Mouse (Mus musculus) CH12.LX (cell line): ENCODE measurements around the gene C2cd4a. TPM values are rescaled to one million over a fixed set of nuclear protein-coding genes. Genes with fewer than 3 reads are reported as not detected.
A peak's percentile ranks its signal among the peaks of the same experiment; 100 is the strongest.

Source experiments
- DNase-seq: peaks from one replicate; pipeline ENCODE4 v3.0.0-alpha.2; 2013; ENCODE audit errors: extremely low read depth
- H3K27ac ChIP-seq: 2 replicates; pipeline ENCODE4 v1.5.1; 2012; ENCODE audit warnings: low read depth, mild to moderate bottlenecking, control low read depth, moderate library complexity; ENCODE audit not compliant: insufficient read depth
- H3K27me3 ChIP-seq: replicated peaks from 2 replicates; pipeline ENCODE3; 2012; ENCODE audit warnings: inconsistent platforms
- H3K36me3 ChIP-seq, 2 experiments: replicated peaks in 1 of 2; 2 replicates each; pipeline versions ENCODE3 to v1.6.1; 2012; ENCODE audit warnings: inconsistent platforms in 1 of 2, low read length in 1 of 2, mild to moderate bottlenecking in 1 of 2, mixed read lengths in 1 of 2, moderate library complexity in 1 of 2; ENCODE audit not compliant: control insufficient read depth in 1 of 2, insufficient read depth in 1 of 2
- H3K4me1 ChIP-seq, 2 experiments: 2 replicates each; pipeline ENCODE4 v1.6.1; 2012; ENCODE audit warnings: inconsistent platforms in 1 of 2, moderate library complexity in 1 of 2; ENCODE audit not compliant: insufficient read depth in 2 of 2, control insufficient read depth in 1 of 2
- H3K4me2 ChIP-seq: 2 replicates; pipeline ENCODE4 v1.6.1; 2012; ENCODE audit warnings: low read depth, mild to moderate bottlenecking, control low read depth; ENCODE audit not compliant: poor library complexity, insufficient read depth, severe bottlenecking
- H3K4me3 ChIP-seq, 3 experiments: fragments of 150-350 bp in 1 of 3; sonication (generic) in 1 of 3; replicated peaks in 1 of 3; 2 replicates each; pipeline versions ENCODE3 to v1.5.1; 2011 to 2012; ENCODE audit warnings: low read depth in 2 of 3, low read length in 2 of 3, mild to moderate bottlenecking in 2 of 3, moderate library complexity in 2 of 3, control low read depth in 1 of 3, improper control_type of control experiment in 1 of 3, inconsistent platforms in 1 of 3, mixed read lengths in 1 of 3; ENCODE audit not compliant: poor library complexity in 1 of 3
- H3K79me2 ChIP-seq: replicated peaks from 2 replicates; pipeline ENCODE4 v1.6.1; 2012; ENCODE audit warnings: mild to moderate bottlenecking, moderate library complexity; ENCODE audit not compliant: control insufficient read depth, poor library complexity, insufficient read depth, severe bottlenecking; ENCODE audit errors: extremely low read depth
- H3K9ac ChIP-seq: 2 replicates; pipeline ENCODE4 v1.6.1; 2012; ENCODE audit warnings: low read depth, mild to moderate bottlenecking, control low read depth, moderate library complexity; ENCODE audit not compliant: insufficient read depth
- H3K9me3 ChIP-seq: replicated peaks from 2 replicates; pipeline ENCODE3; 2012; ENCODE audit warnings: low read length, inconsistent platforms, mixed read lengths
- CHD1 ChIP-seq: IDR thresholded peaks from 2 replicates; pipeline ENCODE4 v1.6.1; 2012; ENCODE audit warnings: low read depth, low read length, improper control_type of control experiment, inconsistent platforms
- E2F4 ChIP-seq: IDR thresholded peaks from 2 replicates; pipeline ENCODE4 v1.6.1; 2011; ENCODE audit warnings: low read depth, low read length, improper control_type of control experiment; ENCODE audit not compliant: insufficient replicate concordance
- EP300 ChIP-seq: IDR thresholded peaks from 2 replicates; pipeline ENCODE4 v1.6.1; 2011; ENCODE audit warnings: low read length, improper control_type of control experiment
- MAFK ChIP-seq: IDR thresholded peaks from 2 replicates; pipeline ENCODE4 v1.6.1; 2011; ENCODE audit warnings: low read length, improper control_type of control experiment; ENCODE audit not compliant: insufficient replicate concordance
- MAX ChIP-seq: IDR thresholded peaks from 2 replicates; pipeline ENCODE4 v1.6.1; 2011; ENCODE audit warnings: low read length, improper control_type of control experiment
- MAZ ChIP-seq: IDR thresholded peaks from 2 replicates; pipeline ENCODE4 v1.6.1; 2012; ENCODE audit warnings: low read depth, mild to moderate bottlenecking, inconsistent platforms, low read length, improper control_type of control experiment, moderate library complexity
- MXI1 ChIP-seq: IDR thresholded peaks from 2 replicates; pipeline ENCODE4 v1.6.1; 2011; ENCODE audit warnings: mild to moderate bottlenecking, low read depth, low read length, improper control_type of control experiment
- MYC ChIP-seq: IDR thresholded peaks from 2 replicates; pipeline ENCODE4 v1.6.1; 2011; ENCODE audit warnings: low read depth, mild to moderate bottlenecking, improper control_type of control experiment, low read length
- NELFE ChIP-seq: IDR thresholded peaks from 2 replicates; pipeline ENCODE4 v1.6.1; 2011; ENCODE audit warnings: low read depth, low read length, improper control_type of control experiment
- POLR2AphosphoS2 ChIP-seq: IDR thresholded peaks from 2 replicates; pipeline ENCODE4 v1.6.1; 2011; ENCODE audit warnings: low read depth, low read length, improper control_type of control experiment
- SIN3A ChIP-seq: IDR thresholded peaks from 2 replicates; pipeline ENCODE4 v1.6.1; 2012; ENCODE audit warnings: low read length, improper control_type of control experiment, inconsistent platforms
- SMC3 ChIP-seq: IDR thresholded peaks from 2 replicates; pipeline ENCODE4 v1.6.1; 2011; ENCODE audit warnings: low read depth, low read length, improper control_type of control experiment
- USF2 ChIP-seq: conservative IDR thresholded peaks from 2 replicates; pipeline ENCODE4 v1.6.1; 2011; ENCODE audit warnings: low read depth, low read length, improper control_type of control experiment
- ZKSCAN1 ChIP-seq: IDR thresholded peaks from 2 replicates; pipeline ENCODE4 v1.6.1; 2012; ENCODE audit warnings: low read depth, inconsistent platforms, low read length, improper control_type of control experiment, borderline replicate concordance
- ZMIZ1 ChIP-seq: IDR thresholded peaks from 2 replicates; pipeline ENCODE4 v1.6.1; 2012; ENCODE audit warnings: low read depth, mild to moderate bottlenecking, inconsistent platforms, low read length, improper control_type of control experiment
- dilution Hi-C: fragments of 300-500 bp; cut with MboI; formaldehyde crosslinking; loops from 2 replicates; pipeline ENCODE4 v1.14.3; 2020; ENCODE audit warnings: low sequenced_read_pairs; ENCODE audit not compliant: extremely low pct_unique_long_range_greater_than_20kb, extremely low pct_ligation_motif_present
- in situ Hi-C: fragments of 300-500 bp; cut with MboI; formaldehyde crosslinking; loops from 3 replicates; pipeline ENCODE4 v1.14.3; 2019; ENCODE audit warnings: low sequenced_read_pairs, low pct_ligation_motif_present, low pct_unique_long_range_greater_than_20kb, mixed read lengths
- polyA plus RNA-seq: library from polyadenylated mRNA; unstranded; fragments of >175 nt; gene quantifications from 2 replicates; pipeline ENCODE4 v1.2.1, GENCODE M21; 2012; ENCODE audit warnings: low read depth; ENCODE audit not compliant: insufficient read length
- total RNA-seq, 2 experiments: library from RNA; depleted of rRNA; stranded (reverse); fragments of 300-350 nt in 1 of 2; fragments of >200 nt in 1 of 2; gene quantifications; 2 replicates each; pipeline ENCODE4 v1.2.3; 2012 to 2014

C2cd4a gene
- total and polyA plus RNA-seq, 3 experiments, result 0.16 TPM; not detected in 2

DNA sequence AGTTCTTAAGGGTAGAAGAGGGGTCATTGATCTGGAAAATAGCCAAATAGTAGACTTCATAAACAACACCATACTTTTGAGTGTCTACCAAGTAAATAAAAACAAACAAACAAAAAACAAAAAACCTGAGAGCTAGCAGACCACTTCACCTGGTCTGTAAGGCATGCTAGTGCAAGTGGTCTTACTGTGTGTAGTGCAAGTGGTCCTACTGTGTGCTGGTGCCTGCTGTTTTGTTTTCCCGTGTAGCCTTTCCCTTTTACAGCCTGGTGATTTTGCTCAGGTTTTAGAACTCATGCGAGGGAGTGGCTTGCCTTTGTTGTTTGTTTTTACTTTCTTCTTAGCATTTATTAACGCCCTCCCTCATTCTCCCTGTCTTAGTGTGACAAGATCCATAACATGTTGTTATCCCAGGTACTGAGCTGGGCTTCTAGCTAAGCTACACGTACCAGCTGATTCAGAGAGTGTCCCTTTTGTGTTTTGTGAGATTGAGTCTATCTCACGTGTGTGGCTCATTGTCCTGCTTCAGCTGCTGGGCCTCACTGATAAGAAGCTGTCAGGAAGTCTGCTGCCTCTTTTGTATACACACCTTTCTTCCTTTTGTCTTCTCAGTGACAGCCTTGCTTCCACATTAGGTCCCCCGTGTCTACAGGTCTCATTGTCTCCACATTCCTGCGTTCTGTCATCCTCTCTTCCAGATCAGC lies 42.5 kb upstream of the C2cd4a start:
- no peaks in the 10 kb centered on the region for H3K79me2 ChIP-seq
- TF ChIP-seq MAX (no peak), ZKSCAN1 (peak; percentile 90)
- H3K9me3 ChIP-seq, result no peaks in the 10 kb centered on the region
- H3K4me2 ChIP-seq, result no peak overlapping the region
- no peak overlapping the region for H3K4me3 ChIP-seq
- dilution Hi-C loops (no loop called here), in situ Hi-C loops (no loop called here)
- peaks cover 13 to 46% of the 10 kb centered on the region in 2 experiments for H3K36me3 ChIP-seq
- H3K9ac ChIP-seq, result no peak overlapping the region
- peaks cover 22 to 53% of the 10 kb centered on the region in 2 experiments for H3K4me1 ChIP-seq
- no peak overlapping the region for H3K27ac ChIP-seq
- H3K27me3 ChIP-seq, result no peaks in the 10 kb centered on the region
- no peak for DNase-seq

DNA sequence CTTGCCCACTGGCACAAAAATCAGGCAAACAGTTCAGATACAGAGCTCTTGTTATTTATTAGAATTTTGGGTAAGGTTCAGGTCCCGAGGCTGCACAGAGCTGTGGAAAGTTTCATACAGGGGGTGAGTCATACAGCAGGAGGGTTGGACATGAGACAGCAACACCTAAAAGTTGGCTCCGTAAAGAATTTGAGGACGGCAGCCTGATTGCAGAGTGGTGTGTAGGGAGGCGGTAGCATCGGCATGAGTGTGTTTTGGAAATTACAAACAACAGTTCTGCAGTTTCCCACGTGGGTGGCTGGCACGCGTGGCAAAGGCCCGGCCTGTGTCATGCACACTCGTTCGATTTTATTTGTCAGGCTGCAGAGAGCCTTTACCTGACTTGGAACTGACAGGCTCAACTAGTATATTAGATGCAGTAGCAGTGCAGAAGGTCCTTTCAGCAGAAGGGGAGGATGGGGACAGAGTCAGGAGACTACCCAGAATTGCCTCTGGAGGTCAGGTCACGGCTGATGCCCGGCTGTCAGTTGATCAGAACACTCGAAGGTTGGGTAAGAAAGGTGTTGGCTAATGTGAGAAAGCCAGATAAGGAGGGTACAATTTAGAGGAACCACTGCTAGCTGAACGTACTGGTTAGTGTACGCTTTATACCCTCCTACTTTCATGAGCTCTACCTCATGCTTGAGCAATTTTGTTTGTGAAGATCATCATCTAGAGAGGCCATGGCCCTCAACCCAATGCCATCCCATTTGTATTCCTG lies 37.7 kb upstream of the C2cd4a start:
- Histone ChIP-seq H3K9me3 (no peaks in the 10 kb centered on the region), H3K36me3 (peaks cover 8 to 31% of the 10 kb centered on the region in 2 experiments), H3K4me3 (no peak overlapping the region), H3K4me2 (no peak overlapping the region), H3K79me2 (no peaks in the 10 kb centered on the region), H3K27ac (no peak overlapping the region), H3K27me3 (no peaks in the 10 kb centered on the region), H3K9ac (no peak overlapping the region), H3K4me1 (peaks cover 14 to 65% of the 10 kb centered on the region in 2 experiments)
- in situ Hi-C loops, result no loop called here
- no peak for DNase-seq
- no peak for TF ChIP-seq SIN3A
- TF ChIP-seq POLR2AphosphoS2, result no peak
- no peak for TF ChIP-seq MAFK
- TF ChIP-seq CHD1, result no peak
- no peak for TF ChIP-seq MXI1
- no peak for TF ChIP-seq E2F4
- no peak for TF ChIP-seq USF2
- TF ChIP-seq NELFE, result no peak
- TF ChIP-seq EP300, result no peak
- TF ChIP-seq ZMIZ1, result no peak
- TF ChIP-seq MYC, result no peak
- TF ChIP-seq SMC3, result no peak
- TF ChIP-seq MAZ, result no peak
- dilution Hi-C loops, result no loop called here
